Mouse (Mus musculus): Measurements from ENCODE around the gene Slc39a3. TPM values are rescaled to one million over a fixed set of nuclear protein-coding genes. Genes with fewer than 3 reads are reported as not detected.

Slc39a3 gene
- polyA plus RNA-seq, 1 experiment from 2014 or later = 29.2 TPM

DNA sequence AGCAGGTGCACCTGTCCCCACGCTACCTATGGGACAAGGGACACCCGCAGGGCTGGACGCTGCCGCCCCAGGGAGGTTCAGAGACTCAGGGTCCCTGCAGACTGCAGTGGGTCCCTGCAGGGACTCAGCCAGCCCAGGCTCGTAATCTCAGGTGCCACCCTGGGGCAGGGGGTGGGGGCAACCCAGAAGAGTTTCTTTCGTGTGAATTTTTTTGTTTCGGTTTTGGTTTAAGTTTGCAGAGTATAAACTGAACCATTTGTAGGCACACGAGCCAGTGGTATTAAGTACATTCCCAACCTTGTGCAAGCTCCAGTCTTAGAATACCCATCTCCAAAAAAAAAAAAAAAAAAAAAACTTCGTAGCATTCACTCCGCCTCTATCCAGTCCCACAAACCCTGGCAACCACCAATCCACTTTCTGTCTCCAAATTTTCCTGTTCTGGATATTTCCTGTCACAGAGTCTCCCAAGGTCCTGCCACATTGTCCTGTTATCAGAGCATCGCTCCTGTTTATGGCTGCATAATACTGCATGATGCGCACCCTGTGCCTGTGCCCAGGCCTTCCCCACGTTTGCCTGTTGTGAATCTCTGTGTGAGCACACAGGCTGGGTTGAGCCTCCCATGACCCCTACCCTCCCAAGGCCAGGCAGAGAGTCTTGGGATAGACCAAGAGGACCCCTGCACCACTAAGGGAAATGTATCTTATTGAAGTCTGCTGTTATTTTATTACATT lies 51.1 kb downstream of the Slc39a3 start:
- H3K4me2 ChIP-seq = peak overlapping the region; percentile 33
- H3K4me1 ChIP-seq = peaks cover 8% of the 10 kb centered on the region
- peaks cover 60% of the 10 kb centered on the region for H3K27me3 ChIP-seq
- H3K27ac ChIP-seq = no peak overlapping the region
- ATAC-seq (ENCODE audit: low FRiP score) = no peak
- no peaks in the 10 kb centered on the region for H3K36me3 ChIP-seq (replicated peaks)
- peak overlapping the region; percentile 4; the same call in 1 of the 2 replicates for H3K4me3 ChIP-seq (replicated peaks)
- no peaks in the 10 kb centered on the region for H3K9me3 ChIP-seq
- peak overlapping the region; percentile 17; the same call in 1 of the 2 replicates for H3K9ac ChIP-seq
- WGBS = 34% methylated on average over 13 of the region's 13 CpGs

DNA sequence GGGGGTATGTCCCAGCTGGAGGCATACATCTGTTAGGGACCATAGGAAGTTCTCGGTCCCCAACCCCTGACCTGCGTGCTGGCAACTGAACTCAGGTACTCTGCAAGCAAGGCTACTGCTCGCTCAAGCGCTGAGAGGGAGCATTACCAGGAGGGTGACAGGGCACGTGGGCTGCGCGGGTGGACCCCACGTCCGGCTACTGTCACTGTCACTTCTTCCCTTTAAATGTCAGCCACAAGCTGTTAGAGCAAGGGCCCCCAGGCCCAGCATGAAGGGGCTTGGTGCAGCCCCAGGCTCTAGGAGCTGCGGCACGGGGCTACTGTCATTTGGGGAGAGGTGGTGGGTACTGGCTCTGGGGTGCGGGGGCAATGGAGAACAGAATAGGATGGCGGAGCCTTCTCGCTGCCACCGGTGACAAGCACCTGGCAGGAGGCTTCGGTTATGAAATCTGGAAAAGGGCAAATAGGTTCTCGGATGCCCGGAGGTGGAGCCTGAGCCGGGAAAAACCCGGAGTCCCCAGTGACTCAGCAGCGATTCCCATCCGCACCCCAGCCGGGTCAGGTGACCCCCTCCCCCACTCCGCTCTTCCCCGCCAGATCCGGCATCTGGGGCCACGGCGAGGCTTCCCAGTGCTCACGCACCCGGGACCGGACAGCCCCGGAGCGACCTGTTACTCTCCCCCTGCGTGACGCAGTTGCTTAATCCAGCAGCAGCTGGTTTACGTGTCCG lies 51.8 kb downstream of the Slc39a3 start:
- ATAC-seq (ENCODE audit: low FRiP score) = no peak
- Histone ChIP-seq H3K9me3 (no peaks in the 10 kb centered on the region), H3K27me3 (peaks cover 60% of the 10 kb centered on the region), H3K9ac (peak overlapping the region; percentile 17; the same call in 1 of the 2 replicates), H3K4me1 (peaks cover 8% of the 10 kb centered on the region), H3K4me2 (peak overlapping the region; percentile 33), H3K4me3 (replicated peaks) (peak overlapping the region; percentile 4; the same call in 1 of the 2 replicates), H3K36me3 (replicated peaks) (no peaks in the 10 kb centered on the region), H3K27ac (no peak overlapping the region)
- WGBS = 9% methylated on average over 37 of the region's 37 CpGs

GRCm38 (mm10) chr10:80984223-80984622 lies 53.0 kb downstream of the Slc39a3 start:
- no peak overlapping the region for H3K27ac ChIP-seq
- H3K36me3 ChIP-seq (replicated peaks) = no peaks in the 10 kb centered on the region
- 90% methylated on average over 12 of the region's 12 CpGs for WGBS

DNA sequence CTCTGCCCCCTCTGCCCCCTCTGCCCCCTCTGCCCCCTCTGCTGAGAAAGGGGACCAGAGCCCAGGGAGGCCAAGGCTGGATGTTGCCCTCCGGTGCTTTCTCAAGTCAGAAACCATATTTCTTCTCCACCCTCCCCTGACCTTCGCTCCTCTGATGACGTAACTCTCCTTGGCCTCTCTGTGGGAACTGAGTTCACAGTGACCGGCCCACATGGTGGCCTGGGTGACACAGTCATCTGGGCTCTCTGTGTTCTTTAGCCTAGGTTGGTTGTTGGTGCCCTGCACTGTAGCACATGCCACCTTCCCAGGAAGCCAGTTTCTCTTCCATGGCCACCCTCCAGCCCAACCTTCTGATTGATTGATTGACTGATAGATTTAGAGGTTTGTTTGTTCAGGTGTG lies 54.8 kb downstream of the Slc39a3 start:
- Histone ChIP-seq H3K4me3 (replicated peaks) (no peak overlapping the region), H3K4me1 (peaks cover 8% of the 10 kb centered on the region), H3K27ac (no peak overlapping the region), H3K36me3 (replicated peaks) (no peaks in the 10 kb centered on the region), H3K9me3 (no peaks in the 10 kb centered on the region), H3K4me2 (no peak overlapping the region), H3K9ac (no peak overlapping the region), H3K27me3 (peaks cover 43% of the 10 kb centered on the region)
- no peak for ATAC-seq (ENCODE audit: low FRiP score)
- WGBS = 83% methylated on average over 4 of the region's 4 CpGs

More at GRCm38 (mm10) chr10:80984223-80984622, 53.0 kb downstream of the Slc39a3 start:
- H3K4me1 ChIP-seq = peaks cover 8% of the 10 kb centered on the region
- H3K4me3 ChIP-seq (replicated peaks) = no peak overlapping the region
- no peak overlapping the region for H3K4me2 ChIP-seq
- ATAC-seq (ENCODE audit: low FRiP score) = no peak
- H3K27me3 ChIP-seq = peaks cover 58% of the 10 kb centered on the region
- H3K9ac ChIP-seq = no peak overlapping the region
- H3K9me3 ChIP-seq = no peaks in the 10 kb centered on the region

- peaks cover 36% of the 10 kb centered on the region for H3K27me3 ChIP-seq
- no peaks in the 10 kb centered on the region for H3K36me3 ChIP-seq (replicated peaks)
- H3K27ac ChIP-seq = no peak overlapping the region
- no peak overlapping the region for H3K4me3 ChIP-seq (replicated peaks)
- ATAC-seq (ENCODE audit: low FRiP score) = no peak
- WGBS = 61% methylated on average over 7 of the region's 7 CpGs
- peaks cover 8% of the 10 kb centered on the region for H3K4me1 ChIP-seq
- H3K4me2 ChIP-seq = no peak overlapping the region
- H3K9ac ChIP-seq = no peak overlapping the region
- no peaks in the 10 kb centered on the region for H3K9me3 ChIP-seq
Measured at GRCm38 (mm10) chr10:80981564-80982112, 55.6 kb downstream of the Slc39a3 start.

Other genes with a start within 250 kb of the Slc39a3 start
- 77.1 and 89.4 TPM in 2 replicates for gene Sf3a2, start 239.2 kb downstream of the Slc39a3 start, polyA plus RNA-seq (2016; fragmentation: Nextera tagmentation; extraction: Ambion mirVana)
- 152 and 156 TPM in 2 replicates for gene Plekhj1, start 238.8 kb downstream of the Slc39a3 start, polyA plus RNA-seq (2016; fragmentation: Nextera tagmentation; extraction: Ambion mirVana)
- gene Amh, start 232.2 kb downstream of the Slc39a3 start, polyA plus RNA-seq (2016; fragmentation: Nextera tagmentation; extraction: Ambion mirVana) = 0.15 TPM in 1 of 2 replicates, not detected in the other
- gene Jsrp1, start 223.9 kb downstream of the Slc39a3 start, polyA plus RNA-seq (2016; fragmentation: Nextera tagmentation; extraction: Ambion mirVana) = 0.27 and 0.36 TPM in 2 replicates
- gene Oaz1, start 210.8 kb downstream of the Slc39a3 start, polyA plus RNA-seq (2016; fragmentation: Nextera tagmentation; extraction: Ambion mirVana) = 1,463 and 1,490 TPM in 2 replicates
- gene Lingo3, start 193.4 kb downstream of the Slc39a3 start, polyA plus RNA-seq (2016; fragmentation: Nextera tagmentation; extraction: Ambion mirVana) = 1.5 and 1.7 TPM in 2 replicates
- 274 and 289 TPM in 2 replicates for gene Lsm7, start 182.2 kb downstream of the Slc39a3 start, polyA plus RNA-seq (2016; fragmentation: Nextera tagmentation; extraction: Ambion mirVana)
- 43.3 and 44.0 TPM in 2 replicates for gene Sppl2b, start 182.2 kb downstream of the Slc39a3 start, polyA plus RNA-seq (2016; fragmentation: Nextera tagmentation; extraction: Ambion mirVana)
- 0.06 and 0.08 TPM in 2 replicates for gene Tmprss9, start 165.6 kb downstream of the Slc39a3 start, polyA plus RNA-seq (2016; fragmentation: Nextera tagmentation; extraction: Ambion mirVana)
- gene Timm13, start 136.5 kb downstream of the Slc39a3 start, polyA plus RNA-seq (2016; fragmentation: Nextera tagmentation; extraction: Ambion mirVana) = 311 and 314 TPM in 2 replicates
- gene Lmnb2, start 119.2 kb downstream of the Slc39a3 start, polyA plus RNA-seq (2016; fragmentation: Nextera tagmentation; extraction: Ambion mirVana) = 67.7 and 73.8 TPM in 2 replicates
- gene Gadd45b, start 107.4 kb downstream of the Slc39a3 start, polyA plus RNA-seq (2016; fragmentation: Nextera tagmentation; extraction: Ambion mirVana) = 8.2 and 9.8 TPM in 2 replicates
- 9.8 and 11.0 TPM in 2 replicates for gene Gng7, start 22.5 kb downstream of the Slc39a3 start, polyA plus RNA-seq (2016; fragmentation: Nextera tagmentation; extraction: Ambion mirVana)
- gene Diras1, start 11.8 kb downstream of the Slc39a3 start, polyA plus RNA-seq (2016; fragmentation: Nextera tagmentation; extraction: Ambion mirVana) = 8.7 and 11.6 TPM in 2 replicates
- 262 and 280 TPM in 2 replicates for gene Sgta, start 22.8 kb upstream of the Slc39a3 start, polyA plus RNA-seq (2016; fragmentation: Nextera tagmentation; extraction: Ambion mirVana)
- 65.0 and 69.2 TPM in 2 replicates for gene Thop1, start 32.6 kb upstream of the Slc39a3 start, polyA plus RNA-seq (2016; fragmentation: Nextera tagmentation; extraction: Ambion mirVana)
- gene Creb3l3, start 61.4 kb upstream of the Slc39a3 start, polyA plus RNA-seq (2016; fragmentation: Nextera tagmentation; extraction: Ambion mirVana) = 0.46 and 0.69 TPM in 2 replicates
- 208 and 210 TPM in 2 replicates for gene Map2k2, start 68.5 kb upstream of the Slc39a3 start, polyA plus RNA-seq (2016; fragmentation: Nextera tagmentation; extraction: Ambion mirVana)
- gene Zbtb7a, start 97.8 kb upstream of the Slc39a3 start, polyA plus RNA-seq (2016; fragmentation: Nextera tagmentation; extraction: Ambion mirVana) = 12.4 and 13.5 TPM in 2 replicates
- 51.6 and 52.9 TPM in 2 replicates for gene Pias4, start 130.5 kb upstream of the Slc39a3 start, polyA plus RNA-seq (2016; fragmentation: Nextera tagmentation; extraction: Ambion mirVana)
- gene Eef2, start 139.2 kb upstream of the Slc39a3 start, polyA plus RNA-seq (2016; fragmentation: Nextera tagmentation; extraction: Ambion mirVana) = 518 and 540 TPM in 2 replicates
- gene Dapk3, start 145.6 kb upstream of the Slc39a3 start, polyA plus RNA-seq (2016; fragmentation: Nextera tagmentation; extraction: Ambion mirVana) = 62.8 and 67.4 TPM in 2 replicates
- not detected in 2 replicates for gene 4930442H23Rik, start 146.4 kb upstream of the Slc39a3 start, polyA plus RNA-seq (2016; fragmentation: Nextera tagmentation; extraction: Ambion mirVana)
- not detected in 2 replicates for gene Nmrk2, start 164.6 kb upstream of the Slc39a3 start, polyA plus RNA-seq (2016; fragmentation: Nextera tagmentation; extraction: Ambion mirVana)
- 31.8 and 33.9 TPM in 2 replicates for gene Atcay, start 193.4 kb upstream of the Slc39a3 start, polyA plus RNA-seq (2016; fragmentation: Nextera tagmentation; extraction: Ambion mirVana)
- gene Zfr2, start 195.7 kb upstream of the Slc39a3 start, polyA plus RNA-seq (2016; fragmentation: Nextera tagmentation; extraction: Ambion mirVana) = 9.0 and 10.0 TPM in 2 replicates
- gene Matk, start 215.5 kb upstream of the Slc39a3 start, polyA plus RNA-seq (2016; fragmentation: Nextera tagmentation; extraction: Ambion mirVana) = 4.1 and 5.7 TPM in 2 replicates
- gene Mrpl54, start 229.5 kb upstream of the Slc39a3 start, polyA plus RNA-seq (2016; fragmentation: Nextera tagmentation; extraction: Ambion mirVana) = 136 and 138 TPM in 2 replicates
- 31.1 and 33.3 TPM in 2 replicates for gene Apba3, start 229.5 kb upstream of the Slc39a3 start, polyA plus RNA-seq (2016; fragmentation: Nextera tagmentation; extraction: Ambion mirVana)